Mouse (Mus musculus) cerebellum, adult 11-12 months (tissue): Measurements from ENCODE around the gene Sobp.

Experiments
- DNase-seq: peaks from one replicate; pipeline ENCODE4 v3.0.0; 2022

The Sobp gene

DNA sequence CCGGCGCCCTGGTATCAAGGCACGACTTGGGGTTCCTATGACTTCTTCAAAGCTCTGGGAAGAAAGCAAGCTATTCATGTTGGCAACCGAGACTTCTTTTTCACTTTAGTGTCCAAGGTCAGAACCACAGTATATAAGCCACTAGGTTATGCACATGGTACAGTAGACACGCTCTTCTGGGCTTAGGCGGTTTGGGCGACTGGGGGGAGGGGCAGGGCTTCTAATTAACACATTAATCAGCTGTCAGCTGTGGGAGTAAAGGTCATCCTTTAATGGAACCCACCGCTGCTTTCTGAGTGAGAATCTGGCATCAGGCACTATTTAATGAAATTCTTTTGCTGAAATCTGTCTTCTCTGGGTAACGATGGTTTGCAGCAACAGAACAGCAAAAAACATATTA is 147.3 kb downstream of the Sobp start:
- no peak for DNase-seq

DNA sequence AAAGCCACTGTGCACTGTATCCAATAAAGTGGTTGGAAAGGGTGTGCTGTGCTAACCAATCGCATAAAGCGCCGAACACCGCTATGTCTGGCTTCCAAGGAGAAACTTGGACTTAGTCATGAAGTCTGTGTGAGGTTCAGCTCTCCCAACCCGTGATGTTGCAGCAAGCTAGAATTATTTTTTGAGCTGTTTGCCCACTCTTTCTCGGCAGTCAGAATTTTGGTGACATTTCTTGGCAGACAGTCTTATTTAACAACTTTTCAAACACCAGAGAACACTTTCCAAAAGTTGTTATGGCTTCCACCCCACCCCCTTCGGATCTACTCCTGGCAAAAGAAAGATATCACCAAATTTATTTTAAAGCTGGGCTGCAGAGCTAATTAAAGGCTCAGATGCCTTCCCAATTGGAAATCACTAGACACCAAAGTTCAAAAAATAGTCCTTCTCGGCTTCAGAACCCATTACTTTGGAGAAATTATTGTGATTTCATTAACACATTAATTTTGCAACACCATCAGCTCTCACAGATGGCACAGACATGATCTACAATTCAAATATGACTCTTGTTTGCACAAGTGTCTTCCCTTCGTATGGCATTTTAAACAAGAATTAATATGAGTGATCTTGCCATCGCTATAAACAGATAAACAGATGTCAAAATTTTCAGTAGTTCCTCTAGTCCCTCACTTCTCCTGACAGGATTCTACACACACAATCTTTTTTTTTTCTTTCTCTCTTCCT is 150.7 kb downstream of the Sobp start:
- DNase-seq: no peak

GRCm38 (mm10) chr10:43022190-43022761 is 152.1 kb downstream of the Sobp start:
- peak; percentile 47 for DNase-seq

- peak; percentile 69 for DNase-seq
These were observed 152.7 kb downstream of the Sobp start for GRCm38 (mm10) chr10:43021512-43022116.

GRCm38 (mm10) chr10:43021017-43021416 is 153.3 kb downstream of the Sobp start:
- DNase-seq: peak; percentile 78

DNA sequence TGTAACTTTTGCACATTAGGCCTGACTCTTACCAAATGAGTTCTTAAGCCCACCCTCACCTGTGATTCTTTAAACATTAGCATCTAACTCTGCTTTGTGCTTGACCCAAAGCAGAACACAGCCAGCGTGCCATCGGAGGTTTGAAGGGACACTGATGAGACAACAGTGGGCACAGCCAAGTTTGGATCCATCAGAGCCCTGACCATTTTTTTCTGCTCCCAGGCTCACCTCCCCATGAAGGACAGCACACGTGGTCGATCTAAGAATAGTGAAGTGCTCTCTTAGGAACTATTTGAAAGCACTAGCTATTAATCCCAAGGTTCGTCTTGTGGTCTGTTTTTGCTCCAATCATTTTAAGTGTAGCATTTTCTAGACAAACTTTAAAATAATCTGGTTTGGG is 159.5 kb downstream of the Sobp start:
- DNase-seq: no peak

DNA sequence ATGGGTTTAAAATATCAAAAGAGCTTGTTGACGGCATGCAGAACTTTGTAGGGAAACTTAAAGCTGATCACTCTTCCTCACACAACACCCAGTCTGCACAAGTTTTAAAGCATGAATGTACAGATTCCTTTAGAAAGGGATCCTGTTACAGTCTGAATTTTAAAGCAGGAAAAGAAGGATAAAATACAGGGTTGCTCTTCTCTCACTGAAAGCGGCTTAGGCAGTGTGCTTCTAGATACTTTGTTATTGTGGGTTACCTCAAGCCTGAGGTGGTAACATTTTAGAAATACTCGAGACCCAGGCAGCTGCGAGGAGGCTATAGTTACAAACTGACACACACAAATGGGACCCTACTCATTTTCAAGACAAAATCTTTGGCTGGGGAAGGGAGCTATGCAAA is 160.0 kb downstream of the Sobp start:
- DNase-seq: no peak

DNA sequence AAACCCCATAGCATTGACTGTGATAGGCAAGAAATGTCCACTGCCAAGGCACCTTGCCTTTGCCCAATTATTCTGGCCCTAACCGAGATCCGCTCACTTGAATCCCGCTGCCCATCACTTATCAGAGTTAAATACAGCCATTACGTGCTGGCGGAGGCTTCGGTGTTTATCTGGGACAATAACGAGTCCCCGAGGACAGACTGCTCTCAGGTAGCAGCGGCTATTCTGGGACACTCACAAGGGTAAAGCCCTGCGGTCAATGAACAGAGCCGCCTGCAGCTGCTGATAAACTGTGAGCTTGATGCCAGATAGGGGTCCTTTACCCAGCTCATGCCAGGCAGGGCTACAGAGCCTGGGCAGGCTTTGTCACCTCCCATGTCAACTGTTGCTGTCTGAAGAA is 166.2 kb downstream of the Sobp start:
- DNase-seq: no peak

GRCm38 (mm10) chr10:43006534-43006933 is 167.8 kb downstream of the Sobp start:
- no peak for DNase-seq

DNA sequence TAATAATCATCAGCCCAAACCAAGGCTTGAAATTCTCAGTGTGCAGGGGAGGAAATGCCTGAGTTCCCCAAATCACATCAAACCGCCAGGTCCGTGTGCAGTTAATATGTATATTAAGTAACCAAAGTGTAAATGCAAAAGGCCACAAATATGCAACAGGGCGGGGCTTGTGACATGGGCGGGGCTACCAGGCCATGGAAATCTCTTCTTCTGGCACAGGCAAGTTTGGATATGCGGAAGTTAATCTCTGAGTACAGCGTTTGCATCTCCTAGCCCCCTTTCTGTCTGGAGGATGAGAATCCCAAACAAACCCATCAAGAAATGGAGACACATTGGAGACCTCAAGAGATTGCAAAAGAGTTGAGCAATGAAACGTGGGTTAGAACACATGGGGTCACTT is 168.7 kb downstream of the Sobp start:
- DNase-seq: no peak

DNA sequence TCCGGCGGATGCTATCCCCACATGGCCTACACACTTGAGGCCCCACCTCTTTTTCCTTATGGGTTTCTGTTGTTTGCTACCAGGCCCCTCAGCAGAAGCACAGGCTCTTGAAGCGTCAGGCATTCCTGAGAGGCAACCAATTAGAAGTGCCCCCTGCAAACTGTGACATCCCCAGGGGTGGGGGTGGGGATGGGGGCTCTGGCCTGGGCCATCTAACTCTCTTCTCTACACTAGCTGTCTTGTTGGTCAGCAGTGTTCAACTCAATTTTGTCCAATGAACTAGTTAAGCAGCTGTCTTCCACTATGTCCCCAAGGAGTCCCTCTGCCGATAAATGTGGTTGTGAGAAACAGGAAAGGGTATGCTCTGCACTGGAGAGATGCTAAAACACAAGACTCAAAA is 169.3 kb downstream of the Sobp start:
- no peak for DNase-seq

- no peak for DNase-seq
These were observed 170.1 kb downstream of the Sobp start for GRCm38 (mm10) chr10:43004174-43004734.

DNA sequence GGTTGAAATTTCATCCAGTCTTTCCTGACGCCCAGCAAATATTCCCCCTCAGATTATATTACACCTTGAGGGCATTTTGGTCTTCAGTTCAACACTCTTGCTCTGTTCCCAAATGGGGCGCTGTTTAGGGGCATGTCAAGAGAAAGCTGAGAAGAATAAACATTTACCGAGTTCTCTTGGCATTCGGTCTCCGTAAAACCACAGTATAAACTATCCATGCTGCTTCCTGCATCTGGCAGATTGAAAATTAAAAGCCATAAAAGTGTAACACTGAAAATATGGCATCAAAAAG is 170.9 kb downstream of the Sobp start:
- DNase-seq: no peak

DNA sequence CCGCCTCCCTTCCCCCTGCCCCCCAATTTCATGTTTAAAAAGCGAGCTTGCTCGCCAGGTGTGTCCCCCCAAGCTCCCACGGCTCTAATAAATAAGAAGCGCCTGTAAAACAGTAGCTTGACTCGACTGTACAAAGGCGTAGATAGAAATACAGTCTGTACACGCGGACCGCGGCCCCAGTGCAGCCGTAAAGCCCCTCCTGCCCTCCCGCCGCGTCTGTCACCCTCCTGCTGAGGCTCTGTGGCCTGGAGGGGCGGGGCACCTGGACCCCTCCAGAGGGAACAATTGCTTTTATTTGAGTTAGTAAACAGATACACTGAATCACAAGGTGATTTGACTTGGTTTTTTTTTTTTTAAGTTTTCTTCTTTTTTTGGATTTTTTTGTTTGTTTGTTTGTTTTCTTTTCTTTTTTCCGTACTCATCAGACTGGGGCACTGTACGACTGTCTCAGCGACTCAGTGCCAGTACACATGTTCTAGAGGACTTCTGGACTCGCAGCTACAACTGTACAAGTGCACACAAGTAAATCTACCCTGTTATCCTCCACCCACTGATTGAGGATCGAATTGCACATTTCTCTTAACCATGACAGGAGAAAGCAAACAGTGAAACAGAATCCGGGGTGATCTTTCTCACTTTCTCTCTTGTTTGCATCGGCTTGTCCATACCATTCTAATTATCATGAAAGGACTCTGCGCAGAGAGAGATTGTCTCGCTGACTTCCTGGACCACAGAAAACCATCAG is 171.4 kb downstream of the Sobp start:
- no peak for DNase-seq

DNA sequence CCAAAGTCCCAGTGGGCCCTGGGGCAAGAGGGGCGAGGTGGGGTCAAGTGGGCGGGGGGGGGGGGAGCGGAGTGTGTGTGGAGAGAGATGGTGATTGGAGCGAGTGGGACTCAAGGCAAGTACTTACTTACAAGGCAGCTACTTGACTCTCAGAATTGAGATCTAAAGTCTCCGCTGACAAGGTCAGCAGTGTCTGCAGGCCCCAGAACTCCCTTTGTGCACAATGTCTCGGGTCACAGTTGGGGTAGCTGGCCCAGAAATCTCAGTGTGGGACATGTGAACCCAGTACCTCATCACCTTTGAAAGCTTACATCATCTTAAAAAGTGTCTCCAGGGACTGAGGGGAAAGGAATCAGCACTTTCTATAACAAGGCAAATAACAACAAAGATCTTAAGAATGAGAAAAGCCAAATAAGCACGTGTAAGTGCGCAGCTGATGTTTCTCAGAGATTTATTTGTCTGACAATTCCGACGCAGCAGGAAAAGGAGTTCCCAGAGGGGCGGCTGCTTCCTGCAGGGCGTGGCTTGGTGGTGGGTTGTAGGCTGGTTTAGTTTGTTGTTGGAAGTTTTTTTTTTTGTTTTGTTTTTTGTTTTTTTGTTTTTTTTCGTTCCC is 172.2 kb downstream of the Sobp start:
- DNase-seq: no peak

GRCm38 (mm10) chr10:43001433-43001832 is 172.9 kb downstream of the Sobp start:
- no peak for DNase-seq

DNA sequence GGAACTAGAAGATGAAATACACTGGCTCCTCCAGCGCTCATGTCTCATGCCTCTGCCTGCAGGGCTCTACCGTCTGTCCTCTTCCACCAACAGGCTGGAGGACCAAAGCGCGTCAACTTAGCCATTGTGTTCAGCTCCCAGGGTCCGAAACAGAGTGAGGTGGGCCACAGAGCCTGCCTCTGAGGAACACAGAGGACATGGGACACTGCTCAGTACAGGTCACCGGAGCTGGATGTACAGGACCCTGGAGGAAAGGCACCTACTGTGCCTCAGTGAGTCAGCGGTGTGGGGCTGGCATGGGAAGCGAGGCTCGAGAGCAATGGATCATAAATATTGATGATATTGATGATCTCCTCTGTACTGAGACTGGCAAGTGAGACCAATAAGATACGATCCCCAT is 175.0 kb downstream of the Sobp start:
- DNase-seq: no peak

- DNase-seq: no peak
These were observed 177.1 kb downstream of the Sobp start for GRCm38 (mm10) chr10:42997278-42997677.

DNA sequence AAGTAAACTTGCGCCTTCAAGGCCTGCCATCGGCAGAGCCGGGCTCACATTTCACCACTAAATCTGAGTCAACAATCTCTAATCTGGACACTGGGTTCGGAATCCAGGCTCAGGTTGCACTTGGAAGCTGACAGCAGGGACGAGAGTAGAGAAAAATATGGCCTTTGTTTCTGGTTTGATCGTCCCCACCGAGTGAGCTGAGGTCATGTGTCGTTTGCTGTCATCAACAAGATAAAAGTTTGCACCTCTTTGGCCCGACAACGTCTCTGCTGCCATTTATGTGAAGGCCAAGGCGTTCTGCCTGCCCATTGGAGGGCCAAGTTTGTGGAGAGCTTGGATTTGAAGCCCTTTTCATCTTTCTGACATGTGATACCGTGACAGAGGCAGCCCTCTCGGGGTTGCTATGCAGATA is 178.8 kb downstream of the Sobp start:
- no peak for DNase-seq

DNA sequence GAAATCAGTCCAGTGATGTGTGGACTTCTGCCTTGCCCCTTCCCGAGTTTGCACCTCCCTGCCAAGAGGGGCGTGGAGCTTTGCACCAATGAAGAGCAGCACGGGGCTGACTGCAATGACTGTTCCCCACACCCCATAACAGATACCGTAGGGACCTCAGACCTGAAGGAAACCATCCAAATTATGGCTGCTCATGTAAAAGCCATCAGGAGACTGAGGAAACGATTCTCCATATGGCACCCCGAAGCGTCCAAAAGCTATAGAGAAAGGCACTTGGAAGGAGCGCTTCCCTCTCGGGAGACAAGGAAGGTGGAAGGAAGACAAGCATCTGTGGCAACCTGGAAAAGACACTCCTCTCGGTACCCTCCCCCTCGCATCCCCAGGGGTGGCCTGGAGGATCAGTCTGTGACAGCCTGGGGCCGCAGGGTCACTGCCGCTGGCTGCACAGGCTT is 180.0 kb downstream of the Sobp start:
- peak; percentile 43 for DNase-seq

DNA sequence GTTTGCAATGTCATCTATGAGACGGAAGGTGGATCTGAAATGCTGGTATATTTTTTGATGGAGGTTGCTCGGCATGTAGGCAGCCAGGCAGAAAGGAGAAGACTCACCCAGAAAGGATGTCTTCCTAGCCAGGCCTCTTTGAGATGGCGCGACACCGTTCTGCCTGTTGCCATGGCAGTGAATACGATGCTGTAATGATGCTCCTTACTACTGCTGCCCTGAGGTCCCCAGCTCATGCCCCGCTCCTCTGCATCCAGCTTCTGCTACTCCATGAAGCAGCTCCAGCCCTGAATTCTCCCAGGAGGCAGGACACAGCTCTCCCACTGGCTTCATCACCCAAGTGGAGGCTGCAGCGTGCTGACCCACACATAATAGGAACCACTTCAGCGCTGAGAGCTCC is 183.3 kb downstream of the Sobp start:
- no peak for DNase-seq

GRCm38 (mm10) chr10:42989910-42990309 is 184.4 kb downstream of the Sobp start:
- peak; percentile 43 for DNase-seq

DNA sequence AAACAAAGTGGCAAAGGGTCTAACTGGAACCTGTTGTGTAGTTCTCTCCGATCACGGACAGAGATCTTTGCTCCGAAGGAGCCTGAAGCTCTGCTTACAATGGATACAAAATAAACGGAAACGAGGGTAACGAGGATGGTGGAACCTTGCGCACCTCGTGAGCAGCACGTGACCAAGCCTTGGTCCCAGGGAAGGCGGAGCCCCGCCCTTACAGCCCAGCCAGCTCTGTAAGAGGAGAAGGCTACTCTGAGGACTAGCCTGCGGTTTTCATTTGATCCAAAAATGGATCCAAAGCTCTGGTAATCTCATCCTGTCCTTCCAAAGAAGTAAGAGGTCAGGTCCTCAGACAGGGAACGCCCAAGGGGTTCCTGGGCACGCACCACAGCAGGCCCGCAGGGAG is 185.7 kb downstream of the Sobp start:
- no peak for DNase-seq
